Mouse (Mus musculus) kidney, postnatal 0 days (tissue): ENCODE measurements at regions not wholly inside any gene's neighbourhood (a gene's known extent, or its start where the extent isn't known, plus 50 kb on each side); places are given as distances from the start of the nearest gene placed in this dataset.

Experiments used
- ATAC-seq: fragments of 200-750 bp; cut with Nextera tagmentation; replicated peaks from 2 replicates; pipeline ENCODE4 v1.8.0; 2017; ENCODE audit warnings: low read depth, moderate number of reproducible peaks, moderate TSS enrichment, moderate library complexity; ENCODE audit not compliant: low FRiP score
- DNase-seq: peaks from one replicate; pipeline ENCODE4 v3.0.0-alpha.2; 2016; ENCODE audit warnings: low spot score
- H3K27ac ChIP-seq: fragments of 300-500 bp; sonication (generic); 2 replicates; pipeline ENCODE4 v1.5.1; 2014; ENCODE audit warnings: mild to moderate bottlenecking
- H3K27me3 ChIP-seq: fragments of 300-500 bp; sonication (generic); 2 replicates; pipeline ENCODE4 v1.6.1; 2014; ENCODE audit warnings: low read length, mixed read lengths; ENCODE audit not compliant: insufficient read depth
- H3K36me3 ChIP-seq: fragments of 300-500 bp; sonication (generic); 2 replicates; pipeline ENCODE4 v1.6.1; 2014; ENCODE audit warnings: low read length, mixed read lengths; ENCODE audit not compliant: insufficient read depth
- H3K4me1 ChIP-seq: fragments of 300-500 bp; sonication (generic); replicated peaks from 2 replicates; pipeline ENCODE4 v1.6.1; 2014; ENCODE audit warnings: antibody characterized with exemption, low read length, mixed read lengths; ENCODE audit not compliant: insufficient read depth
- H3K4me2 ChIP-seq: fragments of 300-500 bp; sonication (generic); 2 replicates; pipeline ENCODE4 v1.6.1; 2014; ENCODE audit warnings: mild to moderate bottlenecking, low read length, moderate library complexity, mixed read lengths
- H3K4me3 ChIP-seq: fragments of 300-500 bp; sonication (generic); replicated peaks from 2 replicates; pipeline ENCODE4 v1.5.1; 2014; ENCODE audit warnings: low read depth, low read length
- H3K9ac ChIP-seq: fragments of 300-500 bp; sonication (generic); 2 replicates; pipeline ENCODE4 v1.6.1; 2014; ENCODE audit warnings: low read depth, low read length
- H3K9me3 ChIP-seq: fragments of 300-500 bp; sonication (generic); replicated peaks from 2 replicates; pipeline ENCODE4 v1.6.1; 2016; ENCODE audit warnings: low read length, inconsistent platforms, mixed read lengths
- CTCF ChIP-seq: IDR thresholded peaks from 2 replicates; pipeline ENCODE4 v1.5.1; 2016; ENCODE audit warnings: antibody characterized with exemption, low read depth, mild to moderate bottlenecking, moderate library complexity
- WGBS: fragments of 180-500 bp; shearing (Covaris S2); extraction: QIAGEN DNeasy Blood & Tissue Kit; methylation state at CpG from one replicate; pipeline ENCODE4 v1.1.7; 2014; 5-methylcytosine and 5-hydroxymethylcytosine counted together

- H3K9ac ChIP-seq, result no peak overlapping the region
- H3K4me3 ChIP-seq, result no peak overlapping the region
- no peak for ATAC-seq
- H3K27me3 ChIP-seq, result no peaks in the 10 kb centered on the region
- DNase-seq, result no peak
- H3K4me2 ChIP-seq, result no peak overlapping the region
- WGBS, result 93% methylated on average over 1 of the region's 1 CpGs
- H3K4me1 ChIP-seq, result no peaks in the 10 kb centered on the region
- TF ChIP-seq CTCF, result peak; percentile 46; the same call in 1 of the 2 replicates
- H3K36me3 ChIP-seq, result no peaks in the 10 kb centered on the region
- H3K9me3 ChIP-seq, result no peaks in the 10 kb centered on the region
- H3K27ac ChIP-seq, result no peak overlapping the region
Measured at GRCm38 (mm10) chr4:62853335-62853734, 112.0 kb upstream of the Zfp618 start.

- no peak overlapping the region for H3K4me3 ChIP-seq
- H3K4me2 ChIP-seq, result no peak overlapping the region
- ATAC-seq (no peak), DNase-seq (no peak)
- H3K4me1 ChIP-seq, result no peaks in the 10 kb centered on the region
- TF ChIP-seq CTCF, result no peak
- no peak overlapping the region for H3K9ac ChIP-seq
- H3K27me3 ChIP-seq, result no peaks in the 10 kb centered on the region
- H3K36me3 ChIP-seq, result no peaks in the 10 kb centered on the region
- 74% methylated on average over 3 of the region's 3 CpGs for WGBS
- H3K27ac ChIP-seq, result no peak overlapping the region
- no peaks in the 10 kb centered on the region for H3K9me3 ChIP-seq
Measured at GRCm38 (mm10) chr4:62856406-62856805, 109.0 kb upstream of the Zfp618 start.

GRCm38 (mm10) chr4:62862756-62863155 is 102.6 kb upstream of the Zfp618 start:
- Histone ChIP-seq H3K27me3 (no peaks in the 10 kb centered on the region), H3K36me3 (no peaks in the 10 kb centered on the region), H3K9me3 (no peaks in the 10 kb centered on the region), H3K4me3 (no peak overlapping the region), H3K4me1 (no peaks in the 10 kb centered on the region), H3K4me2 (no peak overlapping the region), H3K27ac (no peak overlapping the region), H3K9ac (no peak overlapping the region)
- peak; percentile 8 for DNase-seq
- ATAC-seq, result no peak
- 80% methylated on average over 3 of the region's 3 CpGs for WGBS
- TF ChIP-seq CTCF, result no peak

GRCm38 (mm10) chr4:62870391-62870983 is 94.9 kb upstream of the Zfp618 start:
- Histone ChIP-seq H3K36me3 (no peaks in the 10 kb centered on the region), H3K9me3 (no peaks in the 10 kb centered on the region), H3K4me3 (no peak overlapping the region), H3K27me3 (no peaks in the 10 kb centered on the region), H3K27ac (no peak overlapping the region), H3K9ac (no peak overlapping the region), H3K4me2 (no peak overlapping the region), H3K4me1 (no peaks in the 10 kb centered on the region)
- no peak for ATAC-seq
- no peak for DNase-seq
- TF ChIP-seq CTCF, result no peak
- WGBS, result 52% methylated on average over 14 of the region's 14 CpGs

GRCm38 (mm10) chr4:62872562-62872961 is 92.8 kb upstream of the Zfp618 start:
- Histone ChIP-seq H3K9me3 (no peaks in the 10 kb centered on the region), H3K4me3 (no peak overlapping the region), H3K9ac (no peak overlapping the region), H3K36me3 (no peaks in the 10 kb centered on the region), H3K27me3 (no peaks in the 10 kb centered on the region), H3K4me2 (no peak overlapping the region), H3K27ac (no peak overlapping the region), H3K4me1 (no peaks in the 10 kb centered on the region)
- DNase-seq (no peak), ATAC-seq (no peak)
- TF ChIP-seq CTCF, result no peak
- 76% methylated on average over 10 of the region's 10 CpGs for WGBS

GRCm38 (mm10) chr4:62873986-62874385 is 91.4 kb upstream of the Zfp618 start:
- no peak for TF ChIP-seq CTCF
- Histone ChIP-seq H3K9ac (no peak overlapping the region), H3K27ac (no peak overlapping the region), H3K36me3 (no peaks in the 10 kb centered on the region), H3K27me3 (no peaks in the 10 kb centered on the region), H3K4me3 (no peak overlapping the region), H3K9me3 (no peaks in the 10 kb centered on the region), H3K4me1 (no peaks in the 10 kb centered on the region), H3K4me2 (no peak overlapping the region)
- DNase-seq (no peak), ATAC-seq (no peak)
- WGBS, result 75% methylated on average over 12 of the region's 12 CpGs

GRCm38 (mm10) chr4:62878063-62878462 is 87.3 kb upstream of the Zfp618 start:
- Histone ChIP-seq H3K4me2 (no peak overlapping the region), H3K4me1 (no peaks in the 10 kb centered on the region), H3K36me3 (no peaks in the 10 kb centered on the region), H3K27me3 (no peaks in the 10 kb centered on the region), H3K4me3 (no peak overlapping the region), H3K9me3 (no peaks in the 10 kb centered on the region), H3K9ac (no peak overlapping the region), H3K27ac (no peak overlapping the region)
- DNase-seq (no peak), ATAC-seq (no peak)
- TF ChIP-seq CTCF, result no peak
- 72% methylated on average over 7 of the region's 7 CpGs for WGBS
